In genomic region chr19:57786699-57787098, GRCm38 (mm10) we compare ENCODE assay signal across 14 mouse cellular contexts.
A peak's percentile ranks its signal among the peaks of the same experiment; 100 is the strongest.
DNase-seq lines count a peak whose midpoint lies in the region; ATAC-seq and TF ChIP-seq lines count a peak whose summit lies in the region.
"Had no signal": no experiment of that assay in that cellular context is flagged by ENCODE, and none has a peak within 500 bp of the region (broad histone marks: within the 10 kb centered on the region; RNA-seq: fewer than 3 reads in every experiment).

No protein-coding gene starts in this region.

- intact Hi-C loops in gastrocnemius, adult 2 months (cut with DNase I) = no loop called here

- ATAC-seq in kidney, embryonic 16.5 days (ENCODE audit: low FRiP score, low TSS enrichment) = peak; percentile 65
- ATAC-seq: liver, embryonic 12.5 days had no signal

- no peak for TF ChIP-seq CTCF in gastrocnemius, adult 2 months (IDR thresholded peaks at IDR 0.05)

- H3K27ac ChIP-seq in gastrocnemius, adult 2 months = peak overlapping the region; percentile 31; the same call in 1 of the 2 replicates
- H3K27ac ChIP-seq in kidney, embryonic 16.5 days (ENCODE audit: low read length) = no peak overlapping the region
- H3K27ac ChIP-seq: heart, adult 2 months; liver, embryonic 12.5 days had no signal

- no peak overlapping the region for H3K9ac ChIP-seq in kidney, embryonic 16.5 days (replicated peaks; ENCODE audit: low read length)
- H3K9ac ChIP-seq: liver, embryonic 12.5 days had no signal

- H3K27me3 ChIP-seq in kidney, embryonic 16.5 days (ENCODE audit: insufficient read depth, low read length) = no peaks in the 10 kb centered on the region
- H3K27me3 ChIP-seq: liver, embryonic 12.5 days had no signal

- DNase-seq in gastrocnemius, adult 2 months = peak; percentile 49
- DNase-seq in gastrocnemius, postnatal 25 days = no peak
- no peak for DNase-seq in kidney, postnatal 4 days
- peak; percentile 8 for DNase-seq in retina, postnatal 1 day
- no peak for DNase-seq in retina, embryonic 14.5 days (ENCODE audit: low spot score)
- DNase-seq in layer of hippocampus, adult 18-20 months (ENCODE audit: low spot score in 2 of 2) = no peak
- DNase-seq: cerebellum, adult 11 months; cerebellum, postnatal 36 days; kidney, postnatal 14 days; thymus, postnatal 4 days had no signal

- no peak overlapping the region for H3K4me3 ChIP-seq in gastrocnemius, adult 2 months
- H3K4me3 ChIP-seq in kidney, embryonic 16.5 days (ENCODE audit: low read length) = no peak overlapping the region
- H3K4me3 ChIP-seq: heart, adult 2 months; liver, embryonic 12.5 days had no signal

- H3K36me3 ChIP-seq in kidney, embryonic 16.5 days (ENCODE audit: insufficient read depth, low read length) = no peaks in the 10 kb centered on the region
- H3K36me3 ChIP-seq: G1E; liver, embryonic 12.5 days had no signal

- no peak overlapping the region for H3K4me2 ChIP-seq in kidney, embryonic 16.5 days (replicated peaks; ENCODE audit: low read depth, low read length)
- H3K4me2 ChIP-seq: liver, embryonic 12.5 days had no signal

- no peaks in the 10 kb centered on the region for H3K9me3 ChIP-seq in kidney, embryonic 16.5 days (ENCODE audit: low read length)
- H3K9me3 ChIP-seq: liver, embryonic 12.5 days had no signal

- H3K4me1 ChIP-seq in kidney, embryonic 16.5 days (ENCODE audit: insufficient read depth, low read length) = no peaks in the 10 kb centered on the region
- H3K4me1 ChIP-seq: liver, embryonic 12.5 days had no signal

- 60% methylated on average over 5 of the region's 5 CpGs for WGBS in kidney, embryonic 16.5 days

Comparison
In these comparisons a context has a peak if more than half of its experiments do, and no peak if none do; other contexts are left out.
1. DNase-seq: peak in gastrocnemius, adult 2 months (single experiment) and retina, postnatal 1 day (single experiment); none in gastrocnemius, postnatal 25 days (single experiment), kidney, postnatal 4 days (0 of 2), retina, embryonic 14.5 days (single experiment) and layer of hippocampus, adult 18-20 months (0 of 2).